Mouse (Mus musculus) limb, embryonic 14.5 days (tissue): ENCODE data around the gene Rbm41. TPM values are rescaled to one million over a fixed set of nuclear protein-coding genes. Genes with fewer than 3 reads are reported as not detected.
A peak's percentile ranks its signal among the peaks of the same experiment; 100 is the strongest.

Experiments used
- ATAC-seq: fragments of 200-750 bp; cut with Nextera tagmentation; 2 replicates; pipeline ENCODE4 v1.8.0; 2017; ENCODE audit warnings: low read depth, moderate number of reproducible peaks, moderate TSS enrichment; ENCODE audit not compliant: low FRiP score
- DNase-seq: peaks from one replicate; pipeline ENCODE4 v3.0.0-alpha.2; 2015; ENCODE audit warnings: low spot score
- H3K27ac ChIP-seq: fragments of 300-500 bp; sonication (generic); replicated peaks from 2 replicates; pipeline ENCODE4 v1.5.1; 2014; ENCODE audit warnings: low read depth, mild to moderate bottlenecking, low read length, moderate library complexity, mixed read lengths
- H3K27me3 ChIP-seq: fragments of 300-500 bp; sonication (generic); 2 replicates; pipeline ENCODE4 v1.6.1; 2014; ENCODE audit warnings: low read length, mixed read lengths; ENCODE audit not compliant: control insufficient read depth, insufficient read depth
- H3K36me3 ChIP-seq: fragments of 300-500 bp; sonication (generic); 2 replicates; pipeline ENCODE4 v1.6.1; 2014; ENCODE audit warnings: mild to moderate bottlenecking, low read length, moderate library complexity, mixed read lengths; ENCODE audit not compliant: control insufficient read depth, insufficient read depth
- H3K4me1 ChIP-seq: fragments of 300-500 bp; sonication (generic); 2 replicates; pipeline ENCODE4 v1.6.1; 2014; ENCODE audit warnings: antibody characterized with exemption, low read length, mixed read lengths; ENCODE audit not compliant: control insufficient read depth, insufficient read depth
- H3K4me2 ChIP-seq: fragments of 300-500 bp; sonication (generic); replicated peaks from 2 replicates; pipeline ENCODE4 v1.6.1; 2014; ENCODE audit warnings: low read depth, mild to moderate bottlenecking, low read length, moderate library complexity; ENCODE audit not compliant: severe bottlenecking
- H3K4me3 ChIP-seq: fragments of 300-500 bp; sonication (generic); replicated peaks from 2 replicates; pipeline ENCODE4 v1.5.1; 2014; ENCODE audit warnings: low read length
- H3K9ac ChIP-seq: fragments of 300-500 bp; sonication (generic); 2 replicates; pipeline ENCODE4 v1.6.1; 2014; ENCODE audit warnings: mild to moderate bottlenecking, low read depth, low read length, moderate library complexity; ENCODE audit not compliant: severe bottlenecking
- H3K9me3 ChIP-seq: fragments of 300-500 bp; sonication (generic); 2 replicates; pipeline ENCODE4 v1.6.1; 2016; ENCODE audit warnings: low read length; ENCODE audit not compliant: control insufficient read depth
- POLR2A ChIP-seq: fragments of 200-500 bp; IDR thresholded peaks from 2 replicates; pipeline ENCODE4 v1.8.0; 2012; ENCODE audit warnings: inconsistent platforms, mild to moderate bottlenecking, moderate library complexity, borderline replicate concordance; ENCODE audit not compliant: insufficient read depth, insufficient read length; ENCODE audit errors: extremely low read depth
- WGBS: fragments of 180-500 bp; shearing (Covaris S2); extraction: QIAGEN DNeasy Blood & Tissue Kit; methylation state at CpG from one replicate; pipeline ENCODE4 v1.1.7; 2014; 5-methylcytosine and 5-hydroxymethylcytosine counted together
- polyA plus RNA-seq, 2 experiments: library from polyadenylated mRNA; depleted of rRNA in 1 of 2; stranded (reverse) in 1 of 2; unstranded in 1 of 2; fragments of >200 nt; fragmentation: Nextera tagmentation in 1 of 2; extraction: Ambion mirVana in 1 of 2; gene quantifications; 2 replicates each; pipeline versions ENCODE4 v1.2.1 to v1.2.3; 2012 to 2014

Rbm41 gene
- 4.2 and 5.1 TPM in 2 replicates for polyA plus RNA-seq (2012; rRNA removed)
- polyA plus RNA-seq (2014; fragmentation: Nextera tagmentation; extraction: Ambion mirVana) = 5.6 and 7.6 TPM in 2 replicates

- peak; percentile 42 for DNase-seq
- Histone ChIP-seq H3K27me3 (no peaks in the 10 kb centered on the region), H3K4me3 (peak within 1 kb of the TSS; percentile 51), H3K4me1 (no peaks in the 10 kb centered on the region), H3K9me3 (no peaks in the 10 kb centered on the region), H3K27ac (peak within 1 kb of the TSS; percentile 58), H3K9ac (peak within 1 kb of the TSS; percentile 70), H3K4me2 (peak within 1 kb of the TSS; percentile 45), H3K36me3 (peaks cover 4% of the 10 kb centered on the region; the same call in 1 of the 2 replicates)
- no peak for TF ChIP-seq POLR2A
- ATAC-seq = peak; percentile 83
- WGBS = 24% methylated on average over 25 of the region's 25 CpGs
Measured at GRCm38 (mm10) chrX:139997740-139998690, at the start of gene Rbm41. TSS of gene Rbm41 (minus strand) at chrX:139998595.

GRCm38 (mm10) chrX:139998691-139999065 lies 283 bp upstream of the Rbm41 start:
- DNase-seq = no peak
- H3K4me1 ChIP-seq = no peaks in the 10 kb centered on the region
- no peak overlapping the region for H3K9ac ChIP-seq
- no peaks in the 10 kb centered on the region for H3K9me3 ChIP-seq
- no peak overlapping the region for H3K27ac ChIP-seq
- 80% methylated on average over 4 of the region's 4 CpGs for WGBS
- H3K4me2 ChIP-seq = 0 out of 2 replicates have a peak overlapping the region, but pooled peaks have one; percentile 15
- no peaks in the 10 kb centered on the region for H3K36me3 ChIP-seq
- H3K4me3 ChIP-seq = peak overlapping the region; percentile 51
- no peak for ATAC-seq
- TF ChIP-seq POLR2A = no peak
- no peaks in the 10 kb centered on the region for H3K27me3 ChIP-seq

- Histone ChIP-seq H3K9ac (no peak overlapping the region), H3K9me3 (no peaks in the 10 kb centered on the region), H3K4me2 (no peak overlapping the region), H3K36me3 (no peaks in the 10 kb centered on the region), H3K27me3 (no peaks in the 10 kb centered on the region), H3K4me1 (no peaks in the 10 kb centered on the region), H3K27ac (no peak overlapping the region), H3K4me3 (no peak overlapping the region)
- WGBS = 78% methylated on average over 5 of the region's 5 CpGs
- no peak for TF ChIP-seq POLR2A
- ATAC-seq (no peak), DNase-seq (no peak)
Measured at GRCm38 (mm10) chrX:139982115-139982514, 16.3 kb downstream of the Rbm41 start.

GRCm38 (mm10) chrX:139933507-139933906 lies 64.9 kb downstream of the Rbm41 start:
- no peaks in the 10 kb centered on the region for H3K4me1 ChIP-seq
- H3K9ac ChIP-seq = no peak overlapping the region
- H3K9me3 ChIP-seq = no peaks in the 10 kb centered on the region
- no peak for TF ChIP-seq POLR2A
- WGBS = 83% methylated on average over 1 of the region's 1 CpGs
- no peak for ATAC-seq
- no peak overlapping the region for H3K4me3 ChIP-seq
- DNase-seq = no peak
- H3K27me3 ChIP-seq = no peaks in the 10 kb centered on the region
- H3K4me2 ChIP-seq = no peak overlapping the region
- no peaks in the 10 kb centered on the region for H3K36me3 ChIP-seq
- no peak overlapping the region for H3K27ac ChIP-seq

GRCm38 (mm10) chrX:139932472-139932871 lies 65.9 kb downstream of the Rbm41 start:
- H3K27me3 ChIP-seq = no peaks in the 10 kb centered on the region
- no peak overlapping the region for H3K9ac ChIP-seq
- no peaks in the 10 kb centered on the region for H3K36me3 ChIP-seq

More at GRCm38 (mm10) chrX:139932472-139932871, 65.9 kb downstream of the Rbm41 start:
- no peak overlapping the region for H3K4me3 ChIP-seq
- H3K27ac ChIP-seq = no peak overlapping the region
- no peak overlapping the region for H3K4me2 ChIP-seq
- no peak for DNase-seq
- WGBS = 73% methylated on average over 3 of the region's 3 CpGs
- no peak for TF ChIP-seq POLR2A
- H3K9me3 ChIP-seq = no peaks in the 10 kb centered on the region
- H3K4me1 ChIP-seq = no peaks in the 10 kb centered on the region
- ATAC-seq = no peak
